Mouse (Mus musculus) lung, embryonic 15.5 days (tissue): ENCODE measurements around the gene Gm12886. TPM values are rescaled to one million over a fixed set of nuclear protein-coding genes. Genes with fewer than 3 reads are reported as not detected.

ENCODE experiments used
- ATAC-seq: fragments of 200-750 bp; cut with Nextera tagmentation; 2 replicates; pipeline ENCODE4 v1.8.0; 2017; ENCODE audit warnings: moderate number of reproducible peaks, borderline replicate concordance; ENCODE audit not compliant: low FRiP score, low TSS enrichment; ENCODE audit errors: extremely low read depth
- H3K27ac ChIP-seq: fragments of 300-500 bp; sonication (generic); 2 replicates; pipeline ENCODE4 v1.5.1; 2015; ENCODE audit warnings: moderate library complexity, mild to moderate bottlenecking, inconsistent platforms
- H3K27me3 ChIP-seq: fragments of 300-500 bp; sonication (generic); 2 replicates; pipeline ENCODE4 v1.6.1; 2015; ENCODE audit warnings: inconsistent platforms
- H3K36me3 ChIP-seq: fragments of 300-500 bp; sonication (generic); 2 replicates; pipeline ENCODE4 v1.6.1; 2015; ENCODE audit warnings: inconsistent platforms
- H3K4me1 ChIP-seq: fragments of 300-500 bp; sonication (generic); 2 replicates; pipeline ENCODE4 v1.6.1; 2015; ENCODE audit warnings: inconsistent platforms
- H3K4me2 ChIP-seq: fragments of 300-500 bp; sonication (generic); 2 replicates; pipeline ENCODE4 v1.6.1; 2015; ENCODE audit warnings: inconsistent platforms, mild to moderate bottlenecking, moderate library complexity
- H3K4me3 ChIP-seq: fragments of 300-500 bp; sonication (generic); 2 replicates; pipeline ENCODE4 v1.5.1; 2015; ENCODE audit warnings: mild to moderate bottlenecking, inconsistent platforms
- H3K9ac ChIP-seq: fragments of 300-500 bp; sonication (generic); 2 replicates; pipeline ENCODE4 v1.6.1; 2015; ENCODE audit warnings: inconsistent platforms
- H3K9me3 ChIP-seq: fragments of 300-500 bp; sonication (generic); 2 replicates; pipeline ENCODE4 v1.6.1; 2016; ENCODE audit warnings: inconsistent platforms
- WGBS: fragments of 180-500 bp; shearing (Covaris S2); methylation state at CpG from one replicate; pipeline ENCODE4 v1.1.7; 2015; 5-methylcytosine and 5-hydroxymethylcytosine counted together
- polyA plus RNA-seq: library from polyadenylated mRNA; unstranded; fragments of >200 nt; fragmentation: Nextera tagmentation; extraction: Ambion mirVana; gene quantifications from 2 replicates; pipeline ENCODE4 v1.2.1, GENCODE M21; 2015

Gm12886 gene
- polyA plus RNA-seq = not detected in 2 replicates

- no peaks in the 10 kb centered on the region for H3K27me3 ChIP-seq
- H3K4me2 ChIP-seq = no peak within 1 kb of the TSS
- H3K27ac ChIP-seq = no peak within 1 kb of the TSS
- no peak within 1 kb of the TSS for H3K9ac ChIP-seq
- H3K9me3 ChIP-seq = 0 out of 2 replicates have a peak, but pooled peaks cover 2% of the 10 kb centered on the region
- no peaks in the 10 kb centered on the region for H3K4me1 ChIP-seq
- H3K4me3 ChIP-seq = no peak within 1 kb of the TSS
- 51% methylated on average over 3 of the region's 3 CpGs for WGBS
- H3K36me3 ChIP-seq = no peaks in the 10 kb centered on the region
- no peak for ATAC-seq
These were observed at the start of gene Gm12886 for GRCm38 (mm10) chr4:121422999-121423398. Gm12886 (minus strand) TSS chr4:121423099.

Other genes with a start within 250 kb of the Gm12886 start
- 24.4 and 24.5 TPM in 2 replicates for gene Rlf, start 208.0 kb downstream of the Gm12886 start, polyA plus RNA-seq
- gene Gm12888, start 98.2 kb downstream of the Gm12886 start, polyA plus RNA-seq = not detected in 2 replicates
- gene Gm12887, start 199.0 kb upstream of the Gm12886 start, polyA plus RNA-seq = not detected in 2 replicates